Mouse (Mus musculus) heart, embryonic 15.5 days (tissue): Measurements from ENCODE around the gene Ykt6. TPM values are rescaled to one million over a fixed set of nuclear protein-coding genes. Genes with fewer than 3 reads are reported as not detected.
"Not testable (repeated sequence)": the region's sequence is repeated elsewhere in the genome, so short reads cannot be mapped to it uniquely, and the experiment has no call there.

Experiments used
- ATAC-seq: fragments of 200-750 bp; cut with Nextera tagmentation; replicated peaks from 2 replicates; pipeline ENCODE4 v1.8.0; 2017; ENCODE audit warnings: low read depth, moderate TSS enrichment; ENCODE audit not compliant: insufficient number of reproducible peaks, insufficient read depth, low FRiP score
- H3K27ac ChIP-seq: fragments of 300-500 bp; sonication (generic); 2 replicates; pipeline ENCODE4 v1.5.1; 2015; ENCODE audit warnings: mild to moderate bottlenecking, inconsistent platforms
- H3K27me3 ChIP-seq: fragments of 300-500 bp; sonication (generic); 2 replicates; pipeline ENCODE4 v1.6.1; 2015; ENCODE audit warnings: inconsistent platforms
- H3K36me3 ChIP-seq: fragments of 300-500 bp; sonication (generic); 2 replicates; pipeline ENCODE4 v1.6.1; 2015; ENCODE audit warnings: mild to moderate bottlenecking, inconsistent platforms
- H3K4me1 ChIP-seq: fragments of 300-500 bp; sonication (generic); replicated peaks from 2 replicates; pipeline ENCODE4 v1.6.1; 2015; ENCODE audit warnings: inconsistent platforms
- H3K4me2 ChIP-seq: fragments of 300-500 bp; sonication (generic); 2 replicates; pipeline ENCODE4 v1.6.1; 2015; ENCODE audit warnings: inconsistent platforms, mild to moderate bottlenecking, moderate library complexity
- H3K4me3 ChIP-seq: fragments of 300-500 bp; sonication (generic); 2 replicates; pipeline ENCODE4 v1.5.1; 2015; ENCODE audit warnings: mild to moderate bottlenecking, inconsistent platforms
- H3K9ac ChIP-seq: fragments of 300-500 bp; sonication (generic); 2 replicates; pipeline ENCODE4 v1.6.1; 2015; ENCODE audit warnings: mild to moderate bottlenecking, inconsistent platforms
- H3K9me3 ChIP-seq: fragments of 300-500 bp; sonication (generic); replicated peaks from 2 replicates; pipeline ENCODE4 v1.6.1; 2016; ENCODE audit warnings: inconsistent platforms
- WGBS: fragments of 180-500 bp; shearing (Covaris S2); methylation state at CpG from one replicate; pipeline ENCODE4 v1.1.7; 2015; ENCODE audit warnings: mixed read lengths; 5-methylcytosine and 5-hydroxymethylcytosine counted together
- polyA plus RNA-seq: library from polyadenylated mRNA; unstranded; fragments of >200 nt; fragmentation: Nextera tagmentation; extraction: Ambion mirVana; gene quantifications from 2 replicates; pipeline ENCODE4 v1.2.1, GENCODE M21; 2015

Ykt6 gene
- polyA plus RNA-seq, 1 experiment from 2014 or later, result 33.6 TPM

- H3K9me3 ChIP-seq, H3K27me3 ChIP-seq, ATAC-seq, H3K27ac ChIP-seq, H3K36me3 ChIP-seq: not testable (repeated sequence)
- WGBS, result 1% methylated on average over 22 of the region's 49 CpGs
- Histone ChIP-seq H3K9ac (peak overlapping the region; percentile 52), H3K4me1 (peaks cover 19% of the 10 kb centered on the region), H3K4me3 (peak overlapping the region; percentile 51), H3K4me2 (peak overlapping the region; percentile 63)
These were observed 51.7 kb downstream of the Ykt6 start for GRCm38 (mm10) chr11:6007010-6007778.

- H3K36me3 ChIP-seq, H3K27me3 ChIP-seq, ATAC-seq, H3K9ac ChIP-seq, H3K27ac ChIP-seq, H3K9me3 ChIP-seq: not testable (repeated sequence)
- H3K4me1 ChIP-seq, result peaks cover 14% of the 10 kb centered on the region
- peak overlapping the region; percentile 63 for H3K4me2 ChIP-seq
- peak overlapping the region; percentile 51 for H3K4me3 ChIP-seq
- WGBS, result 29% methylated on average over 9 of the region's 13 CpGs
These were observed 52.3 kb downstream of the Ykt6 start for GRCm38 (mm10) chr11:6007779-6008128.

GRCm38 (mm10) chr11:6010751-6011482 lies 55.4 kb downstream of the Ykt6 start:
- not testable (repeated sequence) for H3K4me1 ChIP-seq, H3K4me2 ChIP-seq, H3K9me3 ChIP-seq, H3K27ac ChIP-seq, ATAC-seq, H3K4me3 ChIP-seq, H3K27me3 ChIP-seq, H3K36me3 ChIP-seq, H3K9ac ChIP-seq
- WGBS, result 92% methylated on average over 3 of the region's 18 CpGs

- no peak overlapping the region for H3K4me3 ChIP-seq
- H3K36me3 ChIP-seq, result no peaks in the 10 kb centered on the region
- H3K9me3 ChIP-seq, result no peaks in the 10 kb centered on the region
- no peak for ATAC-seq
- H3K4me1 ChIP-seq, result no peaks in the 10 kb centered on the region
- no peak overlapping the region for H3K27ac ChIP-seq
- no peak overlapping the region for H3K9ac ChIP-seq
- no peak overlapping the region for H3K4me2 ChIP-seq
- 96% methylated on average over 3 of the region's 3 CpGs for WGBS
- H3K27me3 ChIP-seq, result no peaks in the 10 kb centered on the region
These were observed 56.4 kb downstream of the Ykt6 start for GRCm38 (mm10) chr11:6011879-6012278.

GRCm38 (mm10) chr11:6013359-6013758 lies 57.9 kb downstream of the Ykt6 start:
- ATAC-seq, result no peak
- H3K36me3 ChIP-seq, result no peaks in the 10 kb centered on the region
- 0 out of 2 replicates have a peak, but pooled peaks cover 3% of the 10 kb centered on the region for H3K4me1 ChIP-seq
- H3K27me3 ChIP-seq, result no peaks in the 10 kb centered on the region
- no peak overlapping the region for H3K9ac ChIP-seq
- WGBS, result 52% methylated on average over 2 of the region's 2 CpGs
- no peak overlapping the region for H3K27ac ChIP-seq
- H3K9me3 ChIP-seq, result no peaks in the 10 kb centered on the region
- H3K4me2 ChIP-seq, result no peak overlapping the region
- no peak overlapping the region for H3K4me3 ChIP-seq

- no peak overlapping the region for H3K27ac ChIP-seq
- no peaks in the 10 kb centered on the region for H3K9me3 ChIP-seq
- H3K36me3 ChIP-seq, result no peaks in the 10 kb centered on the region
- 63% methylated on average over 6 of the region's 6 CpGs for WGBS
- no peak overlapping the region for H3K4me2 ChIP-seq
- H3K4me1 ChIP-seq, result 0 out of 2 replicates have a peak, but pooled peaks cover 4% of the 10 kb centered on the region
- no peaks in the 10 kb centered on the region for H3K27me3 ChIP-seq
- no peak for ATAC-seq
- no peak overlapping the region for H3K4me3 ChIP-seq
- H3K9ac ChIP-seq, result no peak overlapping the region
These were observed 59.5 kb downstream of the Ykt6 start for GRCm38 (mm10) chr11:6015011-6015431.

- no peak for ATAC-seq
- Histone ChIP-seq H3K27ac (no peak overlapping the region), H3K9ac (no peak overlapping the region), H3K4me3 (no peak overlapping the region), H3K27me3 (no peaks in the 10 kb centered on the region), H3K4me2 (no peak overlapping the region), H3K36me3 (no peaks in the 10 kb centered on the region), H3K4me1 (0 out of 2 replicates have a peak, but pooled peaks cover 4% of the 10 kb centered on the region), H3K9me3 (no peaks in the 10 kb centered on the region)
- WGBS, result 0% methylated on average over 3 of the region's 3 CpGs
These were observed 60.9 kb downstream of the Ykt6 start for GRCm38 (mm10) chr11:6016368-6016767.

- Histone ChIP-seq H3K36me3 (no peaks in the 10 kb centered on the region), H3K4me2 (no peak overlapping the region), H3K27me3 (no peaks in the 10 kb centered on the region), H3K4me3 (no peak overlapping the region), H3K9ac (no peak overlapping the region), H3K4me1 (0 out of 2 replicates have a peak, but pooled peaks cover 4% of the 10 kb centered on the region), H3K27ac (no peak overlapping the region), H3K9me3 (no peaks in the 10 kb centered on the region)
- WGBS, result 56% methylated on average over 9 of the region's 9 CpGs
- ATAC-seq, result no peak
These were observed 61.4 kb downstream of the Ykt6 start for GRCm38 (mm10) chr11:6016797-6017395.

Other genes starting within 250 kb of the Ykt6 start
- 171 and 181 TPM in 2 replicates for gene Mrps24, start 240.0 kb upstream of the Ykt6 start, polyA plus RNA-seq
- gene Urgcp, start 193.3 kb upstream of the Ykt6 start, polyA plus RNA-seq, result 32.8 and 34.0 TPM in 2 replicates
- gene Dbnl, start 167.2 kb upstream of the Ykt6 start, polyA plus RNA-seq, result 64.4 and 82.3 TPM in 2 replicates
- 876 and 993 TPM in 2 replicates for gene Pgam2, start 152.0 kb upstream of the Ykt6 start, polyA plus RNA-seq
- gene Polm, start 117.7 kb upstream of the Ykt6 start, polyA plus RNA-seq, result 6.0 and 7.6 TPM in 2 replicates
- gene Aebp1, start 93.7 kb upstream of the Ykt6 start, polyA plus RNA-seq, result 31.7 and 43.7 TPM in 2 replicates
- gene Pold2, start 77.4 kb upstream of the Ykt6 start, polyA plus RNA-seq, result 96.4 and 112 TPM in 2 replicates
- 3,544 and 4,168 TPM in 2 replicates for gene Myl7, start 56.9 kb upstream of the Ykt6 start, polyA plus RNA-seq
- gene Gck, start 5.6 kb upstream of the Ykt6 start, polyA plus RNA-seq, result 0.72 and 2.0 TPM in 2 replicates
- 2.8 and 3.5 TPM in 2 replicates for gene Camk2b, start 110.7 kb downstream of the Ykt6 start, polyA plus RNA-seq
- 0.34 and 0.55 TPM in 2 replicates for gene A730071L15Rik, start 244.3 kb downstream of the Ykt6 start, polyA plus RNA-seq
- gene Nudcd3, start 244.7 kb downstream of the Ykt6 start, polyA plus RNA-seq, result 28.9 and 33.5 TPM in 2 replicates